Mouse (Mus musculus): Measurements from ENCODE around the gene Tmem59l.
A peak's percentile ranks its signal among the peaks of the same experiment; 100 is the strongest.
"Not testable (repeated sequence)": the region's sequence is repeated elsewhere in the genome, so short reads cannot be mapped to it uniquely, and the experiment has no call there.

Tmem59l gene

DNA sequence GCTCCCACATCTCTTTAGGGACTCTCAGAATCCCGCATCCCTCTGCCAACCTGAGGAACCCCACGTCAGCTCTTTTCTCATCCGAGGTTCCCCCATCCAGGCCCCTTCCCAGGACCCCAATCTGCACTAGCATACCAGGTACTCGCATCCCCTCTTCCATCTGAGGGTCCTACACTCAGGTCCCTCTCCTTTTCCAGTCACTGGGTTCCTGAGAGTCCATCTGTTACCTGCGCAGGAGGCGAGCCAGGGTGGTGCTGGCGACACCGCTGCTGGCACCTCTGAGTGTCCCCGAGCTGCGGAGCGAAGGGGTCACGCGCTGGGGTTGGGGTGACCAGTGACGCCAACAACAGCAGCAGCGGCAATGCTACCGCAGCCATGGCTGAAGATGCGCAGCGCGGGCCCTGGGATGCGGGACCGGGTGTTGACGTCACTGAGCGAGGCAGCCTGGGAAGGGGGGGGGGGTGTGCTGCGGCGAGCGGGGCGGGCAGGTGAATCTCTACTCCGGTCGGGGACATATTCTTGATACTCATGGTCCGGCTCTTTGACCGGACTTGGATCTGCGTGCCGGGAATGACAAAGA is at the start of gene Tmem59l:
Tmem59l (minus strand) TSS at position 418 of the 580 bp plus-strand sequence.
- DNase-seq (ENCODE audit: low spot score), result no peak

DNA sequence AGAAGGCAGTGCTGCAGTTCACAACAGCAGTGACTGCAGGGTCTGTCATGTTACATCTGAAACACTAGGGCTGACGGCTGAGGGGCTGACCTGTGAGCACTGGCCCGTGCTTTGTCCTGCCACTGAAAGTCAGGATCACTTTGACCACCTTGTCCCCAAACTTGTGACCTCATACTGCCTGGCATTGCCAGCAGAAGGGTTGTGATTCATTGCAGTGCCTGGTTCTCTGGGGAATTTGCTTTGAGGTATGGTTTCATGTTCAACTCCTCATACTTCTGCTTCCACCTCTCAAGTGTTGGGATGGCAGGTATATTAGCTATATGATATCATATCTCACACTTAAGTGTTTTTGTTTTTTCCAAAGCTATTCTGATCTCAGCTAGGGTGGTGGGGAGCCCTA is 48.5 kb upstream of the Tmem59l start:
- DNase-seq (ENCODE audit: low spot score), result no peak

DNA sequence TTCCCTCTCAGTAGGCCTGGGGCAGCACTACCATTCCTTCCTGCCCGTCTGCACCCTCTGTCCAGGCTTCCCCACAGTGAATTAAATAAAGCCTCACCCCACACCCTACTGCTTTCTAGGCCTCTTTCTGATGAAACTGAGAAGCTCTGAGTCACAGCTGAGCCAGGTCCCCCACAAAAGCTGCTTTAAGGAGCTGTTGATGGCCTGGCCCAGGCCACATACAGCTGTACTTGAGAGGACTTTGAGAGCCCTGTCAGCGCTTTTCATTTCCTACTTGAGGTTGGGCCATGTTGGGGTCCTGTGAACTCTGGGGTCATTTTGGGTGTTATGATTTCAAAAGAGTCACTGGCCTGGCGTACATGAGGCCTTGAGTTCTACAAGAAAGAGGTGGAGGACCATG is 48.1 kb upstream of the Tmem59l start:
- DNase-seq (ENCODE audit: low spot score), result no peak

GRCm38 (mm10) chr8:70534281-70534680 is 47.1 kb upstream of the Tmem59l start:
- DNase-seq (ENCODE audit: low spot score), result no peak

GRCm38 (mm10) chr8:70530314-70530713 is 43.2 kb upstream of the Tmem59l start:
- DNase-seq (ENCODE audit: low spot score), result peak; percentile 57

GRCm38 (mm10) chr8:70529741-70530161 is 42.6 kb upstream of the Tmem59l start:
- DNase-seq (ENCODE audit: low spot score), result peak; percentile 89

GRCm38 (mm10) chr8:70529299-70529698 is 42.1 kb upstream of the Tmem59l start:
- no peak for DNase-seq (ENCODE audit: low spot score)

- no peak for DNase-seq (ENCODE audit: low spot score)
These were observed 41.1 kb upstream of the Tmem59l start for GRCm38 (mm10) chr8:70528182-70528797.

- peak; percentile 95 for DNase-seq (ENCODE audit: low spot score)
These were observed 40.5 kb upstream of the Tmem59l start, which contains the start of the genes Fkbp8 and Kxd1 for GRCm38 (mm10) chr8:70527512-70528181. Gene Fkbp8 (plus strand): TSS chr8:70527724. Gene Kxd1 (minus strand): TSS chr8:70527956.

DNA sequence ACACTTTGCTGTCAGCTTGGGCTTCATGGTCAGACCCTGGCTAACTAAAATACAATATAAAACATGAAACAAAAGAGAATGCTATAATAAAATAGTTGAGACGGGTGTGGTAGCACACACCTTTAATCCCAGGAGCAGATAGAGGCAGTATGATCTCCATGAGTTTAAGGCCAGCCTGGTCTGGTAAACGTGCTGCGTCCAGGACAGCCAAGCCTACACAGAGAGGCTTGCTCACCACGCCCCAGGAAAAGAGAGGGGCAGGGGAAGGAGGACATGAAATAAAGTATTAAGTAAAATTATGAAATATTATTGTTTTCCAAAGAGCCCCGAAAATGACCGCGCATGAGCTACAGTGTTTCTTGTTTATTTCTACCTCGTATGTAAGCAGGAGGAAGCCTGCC is 40.0 kb upstream of the Tmem59l start:
- DNase-seq (ENCODE audit: low spot score), result no peak

DNA sequence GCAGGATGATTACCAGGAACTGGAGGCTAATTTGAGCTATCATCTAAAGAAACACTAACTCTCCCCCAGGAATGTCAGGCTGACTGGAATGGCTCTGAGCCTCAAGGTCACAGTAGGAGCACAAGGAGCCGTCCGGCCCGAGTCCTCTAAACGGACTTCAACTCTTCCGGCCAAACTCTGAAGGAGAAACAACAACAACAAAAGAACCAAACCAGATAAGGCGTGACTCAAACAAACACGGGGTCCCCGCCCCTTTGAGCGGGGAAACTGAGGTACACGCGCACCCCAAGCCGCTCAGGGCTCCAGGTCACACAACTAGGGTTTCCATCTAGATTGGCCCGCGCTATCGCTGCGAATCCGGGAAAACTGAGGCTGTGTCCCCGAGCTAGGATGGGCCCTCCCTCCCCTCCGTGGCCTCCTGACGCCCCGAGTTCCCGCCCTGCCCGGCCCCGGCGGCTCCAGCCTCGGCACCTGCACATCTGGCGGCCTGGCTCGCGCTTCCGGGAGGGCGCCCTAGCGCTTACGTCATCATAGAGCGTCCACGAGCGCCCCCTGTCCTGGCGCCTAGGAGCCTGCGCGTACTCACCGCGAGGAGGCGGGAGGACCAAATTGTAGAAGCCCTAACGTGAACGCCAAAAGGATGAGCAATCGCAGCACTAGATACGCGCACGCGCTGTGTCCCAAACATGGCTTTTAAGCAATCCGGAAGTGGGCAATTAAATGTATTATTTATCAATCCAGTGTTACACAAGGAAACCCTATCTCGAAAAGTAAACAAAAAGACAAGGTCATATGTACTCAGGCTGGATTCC is 35.6 kb upstream of the Tmem59l start:
- DNase-seq (ENCODE audit: low spot score), result peak; percentile 99

DNA sequence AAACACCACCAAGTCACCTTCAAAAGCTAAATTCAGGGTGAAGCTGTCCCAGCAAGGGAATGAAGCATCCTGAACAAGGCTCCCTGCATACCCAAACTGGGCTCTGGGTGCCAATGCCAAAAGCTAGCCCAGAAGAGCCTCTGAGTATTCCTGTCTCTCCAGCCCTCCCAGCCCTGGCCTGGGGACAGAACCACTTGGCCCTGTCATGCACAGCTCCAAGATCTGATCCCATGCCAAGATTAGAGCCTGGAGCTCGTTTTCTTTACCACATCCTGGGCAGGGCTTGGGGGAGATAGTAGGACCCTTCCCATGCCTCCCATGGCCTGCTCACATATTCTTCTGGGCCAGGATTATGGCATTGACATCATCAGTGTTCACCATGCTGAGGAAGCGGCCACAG is 32.4 kb upstream of the Tmem59l start:
- DNase-seq (ENCODE audit: low spot score), result peak; percentile 66

DNA sequence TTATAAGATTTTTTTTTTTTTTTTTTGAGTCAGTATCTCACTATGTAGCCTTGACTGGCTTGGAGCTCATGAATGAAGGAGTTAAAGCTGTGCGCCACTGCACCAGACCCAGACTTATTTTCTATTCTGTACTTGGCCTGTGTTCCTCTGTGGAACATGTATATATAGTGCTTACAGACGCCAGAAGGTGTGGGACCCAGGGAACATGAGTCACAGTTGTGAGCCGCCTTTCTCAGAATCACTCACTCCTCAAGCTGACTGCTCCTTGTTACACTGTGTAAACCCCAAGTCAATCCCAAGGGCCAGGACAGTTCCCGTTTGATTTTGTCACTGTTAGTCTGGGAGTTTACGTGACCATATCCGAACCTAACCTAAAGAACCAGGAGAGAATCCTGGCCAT is 31.9 kb upstream of the Tmem59l start:
- no peak for DNase-seq (ENCODE audit: low spot score)

DNA sequence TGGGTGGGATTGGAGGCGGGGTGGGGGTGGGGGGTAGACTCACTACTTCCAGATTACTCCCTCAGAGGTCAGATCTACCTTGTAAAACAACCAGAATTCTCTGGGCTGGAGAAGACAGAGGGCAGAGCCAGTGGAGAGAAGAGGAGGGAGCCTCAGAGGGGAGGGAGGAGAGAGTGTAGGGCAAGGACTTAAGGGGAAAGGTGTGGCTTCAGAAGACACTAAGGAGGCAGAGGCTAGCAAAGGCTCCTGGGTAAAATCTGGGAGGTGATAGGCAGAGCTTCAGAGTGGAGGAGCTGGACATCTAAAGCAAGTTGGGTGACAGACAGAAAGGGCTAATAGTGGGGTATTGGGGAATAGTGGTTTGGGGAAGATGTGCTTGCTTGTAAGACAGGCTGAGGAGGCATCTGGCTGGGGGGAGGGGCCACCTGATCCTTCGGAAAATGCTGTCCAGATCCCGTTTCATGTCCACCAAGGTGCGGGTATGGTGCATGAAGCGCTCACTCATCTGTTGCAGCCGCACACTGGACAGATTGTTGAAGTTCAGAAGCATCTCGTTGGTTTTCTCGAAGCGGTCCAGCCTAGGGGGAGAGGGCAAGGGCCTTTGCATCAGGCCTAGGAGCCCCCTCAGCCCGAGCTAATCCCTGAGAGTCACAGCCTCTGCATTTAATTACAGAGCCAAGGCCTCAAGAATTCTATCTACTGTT is 30.9 kb upstream of the Tmem59l start:
- no peak for DNase-seq (ENCODE audit: low spot score)

DNA sequence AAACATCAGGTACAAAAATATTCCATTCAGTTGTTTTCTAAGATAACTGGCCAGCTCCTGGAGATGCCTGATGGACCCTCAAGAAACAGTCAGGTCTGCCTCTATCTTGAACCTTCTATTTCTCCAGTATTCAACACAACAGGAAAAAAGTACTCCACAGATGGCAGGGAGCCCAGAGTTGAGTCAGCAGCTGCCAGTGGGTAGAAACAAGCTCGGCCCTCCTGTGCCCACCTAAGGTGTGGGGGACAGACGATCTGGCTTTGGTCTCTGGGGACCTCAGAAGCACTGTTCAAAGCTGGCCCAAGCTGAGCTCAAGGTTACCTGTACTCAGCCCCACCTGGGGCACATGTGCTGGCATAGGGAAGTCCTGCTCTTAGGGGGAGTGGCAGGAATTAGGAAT is 26.3 kb upstream of the Tmem59l start:
- DNase-seq (ENCODE audit: low spot score), result peak; percentile 74

DNA sequence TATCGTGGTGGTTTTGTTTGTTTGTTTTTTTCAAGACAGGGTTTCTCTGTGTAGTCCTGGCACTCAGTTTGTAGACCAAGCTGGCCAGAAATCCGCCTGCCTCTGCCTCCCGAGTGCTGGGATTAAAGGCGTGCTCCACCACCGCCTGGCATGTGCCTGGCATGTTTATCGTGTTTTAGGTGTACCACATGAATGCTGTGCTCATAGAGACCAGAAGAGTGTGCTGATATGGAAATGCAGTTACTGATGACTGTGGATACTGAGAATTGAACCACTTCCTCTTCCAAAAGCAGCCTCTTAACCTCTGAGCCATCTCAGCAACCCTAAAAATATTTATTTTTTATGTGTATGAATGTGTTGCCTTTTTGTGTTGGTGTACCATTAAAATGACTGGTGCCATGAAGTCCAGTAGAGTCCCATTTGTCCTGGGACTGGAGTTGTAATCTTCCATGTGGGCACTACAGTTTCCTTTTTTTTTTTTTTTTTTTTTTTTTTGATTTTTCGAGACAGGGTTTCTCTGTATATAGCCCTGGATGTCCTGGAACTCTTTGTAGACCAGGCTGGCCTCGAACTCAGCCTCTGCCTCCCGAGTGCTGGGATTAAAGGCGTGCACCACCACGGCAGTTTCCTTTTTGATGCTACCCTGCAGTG is 25.2 kb upstream of the Tmem59l start:
- DNase-seq (ENCODE audit: low spot score), result no peak

GRCm38 (mm10) chr8:70511770-70512169 is 24.6 kb upstream of the Tmem59l start:
- DNase-seq (ENCODE audit: low spot score), result no peak

DNA sequence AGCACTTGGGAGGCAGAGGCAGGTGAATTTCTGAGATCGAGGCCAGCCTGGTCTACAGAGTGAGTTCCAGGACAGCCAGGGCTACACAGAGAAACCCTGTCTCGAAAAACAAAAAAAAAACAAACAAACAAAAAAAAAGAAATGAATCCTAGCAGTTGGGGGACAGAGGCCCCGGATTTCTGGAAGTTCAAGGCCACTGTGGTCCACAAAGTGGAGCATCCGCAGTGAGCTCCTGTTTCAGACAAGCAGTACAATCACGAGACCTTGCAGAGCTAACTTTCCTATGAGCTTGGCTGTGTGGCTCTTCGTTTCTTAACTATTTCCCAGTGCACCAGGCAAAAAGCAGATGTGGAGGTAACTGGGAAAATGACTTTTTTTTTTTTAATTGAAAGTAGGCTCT is 24.0 kb upstream of the Tmem59l start:
- DNase-seq (ENCODE audit: low spot score), result not testable (repeated sequence)

DNA sequence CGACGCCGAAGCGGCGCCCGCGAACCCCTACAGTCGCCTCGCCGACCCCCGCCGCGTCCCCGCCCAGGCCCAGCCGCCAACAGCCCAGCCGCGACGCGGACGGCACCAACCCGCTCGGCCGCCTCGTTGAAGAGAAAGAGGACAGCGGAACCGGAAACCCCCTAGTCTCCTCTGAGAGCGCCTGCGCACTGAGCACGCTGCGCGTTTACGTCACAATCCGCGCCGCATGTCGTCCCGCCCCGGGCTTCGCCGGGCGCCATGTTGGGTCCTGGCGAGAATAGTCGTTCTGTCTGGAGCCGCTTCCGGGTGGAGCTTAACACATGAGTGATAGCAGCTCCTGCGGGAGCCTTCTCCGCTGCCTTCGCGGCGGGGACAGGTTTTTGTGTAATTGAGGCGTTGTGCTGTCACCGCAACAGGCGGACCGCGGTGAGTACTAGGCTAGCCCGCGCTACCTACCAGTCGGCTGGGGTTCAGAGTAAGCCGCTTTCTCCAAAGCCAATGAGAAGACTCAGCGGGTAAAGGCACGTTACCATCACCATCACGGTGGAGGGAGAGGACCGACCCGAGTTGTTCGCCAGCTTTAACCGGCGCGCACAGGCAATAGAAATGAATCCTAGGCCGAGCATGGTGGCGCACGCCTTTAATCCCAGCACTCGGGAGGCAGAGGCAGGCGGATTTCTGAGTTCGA is 23.2 kb upstream of the Tmem59l start, which contains the start of gene Uba52:
Uba52 (minus strand) TSS at position 574 of the 688 bp plus-strand sequence.
- peak; percentile 99 for DNase-seq (ENCODE audit: low spot score)

GRCm38 (mm10) chr8:70509281-70509952 is 22.3 kb upstream of the Tmem59l start:
- DNase-seq (ENCODE audit: low spot score), result no peak
